Mouse (Mus musculus) erythroid progenitor cell, adult 5-6 weeks (primary cell): ENCODE data around the gene Vwa7. TPM values are rescaled to one million over a fixed set of nuclear protein-coding genes. Genes with fewer than 3 reads are reported as not detected.
"Not testable (repeated sequence)": the region's sequence is repeated elsewhere in the genome, so short reads cannot be mapped to it uniquely, and the experiment has no call there.

ENCODE experiments used
- ATAC-seq: replicated peaks from 2 replicates; pipeline ENCODE4 v1.8.0; 2016; ENCODE audit warnings: moderate number of reproducible peaks, mild to moderate bottlenecking, moderate TSS enrichment, inconsistent platforms; ENCODE audit not compliant: poor library complexity, low FRiP score, severe bottlenecking
- total RNA-seq, 2 experiments: library from RNA; stranded (forward) in 1 of 2; stranded (reverse) in 1 of 2; fragments of 150-400 nt in 1 of 2; fragments of 186-747, 209-891 nt in 1 of 2; gene quantifications; 2 replicates each; pipeline versions ENCODE4 v1.2.3 to v1.2.4; 2015 to 2017; ENCODE audit warnings: low replicate concordance in 2 of 2

Vwa7 gene
- not detected in 2 replicates for total RNA-seq (2015; ENCODE audit: low replicate concordance)
- total RNA-seq (2017; ENCODE audit: low replicate concordance) = 0.39 and 0.53 TPM in 2 replicates

DNA sequence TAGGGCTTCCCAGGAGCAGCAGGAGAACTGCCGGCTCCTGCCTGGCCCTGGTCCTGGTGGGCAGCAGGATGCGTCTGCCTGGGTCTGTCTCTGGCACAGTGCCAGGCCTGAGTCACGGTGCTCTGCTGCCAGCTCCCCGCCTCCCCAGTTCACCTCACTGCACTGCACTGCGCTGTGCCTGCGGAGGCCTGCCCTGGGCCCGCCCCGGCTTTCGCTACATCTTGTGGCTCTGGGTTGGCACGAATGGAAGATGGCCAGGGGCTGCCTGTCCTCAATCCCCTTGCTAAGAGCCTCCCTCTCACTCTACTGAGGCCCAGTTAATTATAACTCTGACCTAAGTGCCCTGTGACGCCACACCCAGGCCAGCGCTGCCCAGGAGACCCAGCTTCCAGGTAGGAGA, at the start of gene Vwa7:
Vwa7 (plus strand) TSS at position 204 of the 400 bp plus-strand sequence.
- peak; percentile 52 for ATAC-seq

DNA sequence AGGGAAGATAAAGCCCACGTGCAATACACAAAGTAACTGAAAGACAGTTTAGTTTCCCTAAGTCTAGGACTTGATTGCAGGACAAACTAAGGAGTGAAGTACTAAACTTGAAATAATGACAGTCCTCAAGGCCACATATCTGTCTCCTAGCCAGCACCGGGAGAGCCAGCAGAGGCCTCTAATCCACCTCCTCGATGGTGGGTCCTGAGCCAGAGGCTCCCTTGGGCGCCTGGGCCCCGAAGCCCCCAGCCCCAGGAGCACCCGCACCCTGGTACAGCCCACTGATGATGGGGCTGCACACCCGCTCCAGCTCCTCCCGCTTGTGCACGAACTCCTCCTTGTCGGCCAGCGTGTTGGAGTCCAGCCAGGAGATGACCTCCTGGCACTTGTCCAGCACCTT, 46.6 kb upstream of the Vwa7 start, which contains the start of gene Gm20481:
Gm20481 (plus strand) TSS at position 91 of the 400 bp plus-strand sequence.
- ATAC-seq = not testable (repeated sequence)

DNA sequence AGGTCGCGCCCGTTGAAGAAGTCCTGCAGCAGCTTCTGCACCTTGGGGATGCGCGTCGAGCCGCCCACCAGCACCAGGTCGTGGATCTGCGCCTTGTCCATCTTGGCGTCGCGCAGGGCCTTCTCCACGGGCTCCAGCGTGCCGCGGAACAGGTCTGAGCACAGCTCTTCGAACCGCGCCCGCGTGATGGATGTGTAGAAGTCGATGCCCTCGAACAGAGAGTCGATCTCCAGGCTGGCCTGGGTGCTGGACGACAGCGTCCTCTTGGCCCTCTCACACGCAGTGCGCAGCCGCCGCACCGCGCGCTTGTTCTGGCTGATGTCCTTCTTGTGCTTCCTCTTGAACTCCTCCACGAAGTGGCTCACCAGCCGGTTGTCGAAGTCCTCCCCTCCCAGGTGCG, 45.5 kb upstream of the Vwa7 start:
- ATAC-seq = not testable (repeated sequence)

DNA sequence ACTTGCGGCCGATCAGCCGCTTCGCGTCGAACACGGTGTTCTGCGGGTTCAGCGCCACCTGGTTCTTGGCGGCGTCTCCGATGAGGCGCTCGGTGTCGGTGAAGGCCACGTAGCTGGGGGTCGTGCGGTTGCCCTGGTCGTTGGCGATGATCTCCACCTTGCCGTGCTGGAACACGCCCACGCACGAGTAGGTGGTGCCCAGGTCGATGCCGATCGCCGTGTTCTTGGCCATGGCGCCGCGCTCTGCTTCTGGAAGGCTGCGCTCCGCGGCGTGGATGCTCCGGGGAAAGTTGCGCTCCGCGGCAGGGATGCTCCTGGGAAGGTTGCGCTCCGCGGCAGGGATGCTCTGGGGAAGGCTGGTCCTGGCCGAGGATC, 44.7 kb upstream of the Vwa7 start:
- peak; percentile 53 for ATAC-seq

DNA sequence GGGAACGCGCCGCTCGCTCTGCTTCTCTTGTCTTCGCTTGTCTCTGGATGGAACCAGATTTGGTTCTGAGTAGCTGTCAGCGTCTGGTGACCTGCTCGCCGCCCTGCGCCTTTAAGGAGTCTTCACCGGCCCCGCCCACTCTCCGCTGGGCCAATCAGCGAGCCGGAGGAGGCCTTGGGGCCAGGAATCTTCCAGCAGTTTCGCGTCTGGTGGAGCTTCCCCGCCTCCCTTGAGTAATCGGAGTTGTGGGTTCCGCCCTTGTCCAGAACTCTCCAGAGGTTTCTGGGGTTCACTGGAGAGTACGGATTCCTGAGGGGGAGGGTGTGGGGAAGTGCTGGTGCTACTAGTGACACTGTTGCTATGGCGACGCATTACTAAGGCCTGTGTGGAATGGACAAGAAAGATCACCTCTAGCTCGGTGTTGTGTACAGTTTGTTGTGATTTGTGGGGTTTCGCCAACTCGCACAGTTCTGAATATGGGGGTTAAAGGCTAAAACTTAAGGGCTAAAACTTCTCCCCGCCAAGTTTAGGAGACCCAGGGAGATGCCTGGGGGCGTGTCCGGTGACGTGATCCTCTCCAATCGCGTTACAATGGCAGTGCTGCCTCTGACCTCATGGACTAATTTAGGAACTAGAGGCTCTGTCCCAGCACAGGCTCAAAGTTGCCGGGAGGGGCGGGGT, 44.2 kb upstream of the Vwa7 start, which contains the start of the genes Hspa1a and Hspa1l:
Hspa1a (minus strand) TSS at position 88 of the 681 bp plus-strand sequence.
Hspa1l (plus strand) TSS at position 635 of the 681 bp plus-strand sequence.
- peak; percentile 98 for ATAC-seq

DNA sequence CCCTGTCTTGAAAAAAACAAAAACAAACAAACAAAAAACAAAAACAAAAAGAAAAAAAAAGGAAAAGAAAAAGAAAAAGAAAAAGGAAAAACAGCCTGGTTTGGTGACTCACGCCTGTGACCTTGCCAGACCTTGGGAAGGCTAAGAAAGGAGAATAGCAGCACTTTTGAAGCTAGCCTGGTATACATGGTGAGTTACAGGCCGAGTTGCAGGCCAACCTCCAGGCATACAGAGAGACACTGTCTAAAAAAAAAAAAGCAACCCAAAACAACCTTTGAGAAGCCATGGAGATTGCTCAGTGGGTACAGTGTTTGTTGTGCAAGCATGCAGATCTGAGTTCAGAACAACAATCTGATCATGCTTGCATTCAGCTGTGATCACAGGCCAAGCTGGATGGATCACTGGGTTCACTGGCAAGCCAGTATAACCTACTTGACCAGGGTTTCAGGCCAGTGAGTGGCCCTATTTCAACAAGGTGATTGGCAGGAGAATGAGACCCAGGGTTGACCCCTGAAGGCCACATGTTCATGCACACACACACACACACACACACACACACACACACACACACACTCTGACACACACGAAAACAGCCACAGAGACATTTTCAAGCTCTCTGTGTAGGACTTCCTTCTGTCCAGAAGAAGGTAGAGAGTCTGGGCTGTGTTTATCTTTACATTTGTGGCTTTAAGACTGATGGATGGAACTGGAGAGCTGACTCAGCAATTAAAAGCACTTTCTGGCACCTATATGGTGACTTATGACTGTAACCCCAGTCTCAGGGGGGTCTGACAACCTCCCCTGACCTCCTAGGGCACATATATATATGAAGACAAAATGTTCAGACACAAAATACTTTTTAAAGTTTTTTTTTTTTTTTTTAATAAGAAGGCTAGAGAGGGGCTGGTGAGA, 40.5 kb upstream of the Vwa7 start:
- ATAC-seq = no peak

DNA sequence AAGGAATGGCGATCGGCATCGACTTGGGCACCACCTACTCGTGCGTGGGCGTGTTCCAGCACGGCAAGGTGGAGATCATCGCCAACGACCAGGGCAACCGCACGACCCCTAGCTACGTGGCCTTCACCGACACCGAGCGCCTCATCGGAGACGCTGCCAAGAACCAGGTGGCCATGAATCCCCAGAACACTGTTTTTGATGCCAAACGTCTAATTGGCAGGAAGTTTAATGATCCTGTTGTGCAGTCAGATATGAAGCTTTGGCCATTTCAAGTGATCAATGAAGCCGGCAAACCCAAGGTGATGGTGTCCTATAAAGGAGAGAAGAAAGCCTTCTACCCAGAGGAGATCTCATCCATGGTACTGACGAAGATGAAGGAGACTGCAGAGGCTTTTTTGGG, 39.4 kb upstream of the Vwa7 start:
- no peak for ATAC-seq

DNA sequence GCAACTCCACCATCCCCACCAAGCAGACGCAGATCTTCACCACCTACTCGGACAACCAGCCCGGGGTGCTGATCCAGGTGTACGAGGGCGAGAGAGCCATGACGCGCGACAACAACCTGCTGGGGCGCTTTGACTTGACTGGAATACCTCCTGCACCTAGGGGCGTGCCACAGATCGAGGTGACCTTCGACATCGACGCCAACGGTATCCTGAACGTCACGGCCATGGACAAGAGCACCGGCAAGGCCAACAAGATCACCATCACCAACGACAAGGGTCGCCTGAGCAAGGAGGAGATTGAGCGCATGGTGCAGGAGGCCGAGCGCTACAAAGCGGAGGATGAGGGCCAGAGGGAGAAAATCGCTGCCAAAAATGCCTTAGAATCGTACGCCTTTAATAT, 38.1 kb upstream of the Vwa7 start:
- ATAC-seq = no peak

DNA sequence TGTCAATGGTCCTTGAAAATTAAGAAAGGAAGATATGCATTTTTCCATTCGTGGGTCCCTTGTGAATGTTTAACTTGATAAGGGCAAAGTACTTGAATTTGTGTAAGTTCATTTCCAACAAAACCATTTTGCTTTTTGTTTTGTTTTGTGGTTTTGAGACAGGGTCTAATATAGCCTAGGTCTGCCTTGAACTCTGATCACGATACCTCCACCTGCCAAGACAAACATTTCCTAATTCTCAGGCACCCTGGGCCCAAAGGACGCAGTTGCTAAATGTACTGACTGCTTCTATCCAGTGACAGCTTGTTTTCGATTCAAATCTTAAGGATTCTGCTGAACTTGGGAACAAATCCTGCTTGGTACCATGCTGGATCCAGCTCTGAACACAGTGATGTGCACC, 36.7 kb upstream of the Vwa7 start:
- no peak for ATAC-seq

DNA sequence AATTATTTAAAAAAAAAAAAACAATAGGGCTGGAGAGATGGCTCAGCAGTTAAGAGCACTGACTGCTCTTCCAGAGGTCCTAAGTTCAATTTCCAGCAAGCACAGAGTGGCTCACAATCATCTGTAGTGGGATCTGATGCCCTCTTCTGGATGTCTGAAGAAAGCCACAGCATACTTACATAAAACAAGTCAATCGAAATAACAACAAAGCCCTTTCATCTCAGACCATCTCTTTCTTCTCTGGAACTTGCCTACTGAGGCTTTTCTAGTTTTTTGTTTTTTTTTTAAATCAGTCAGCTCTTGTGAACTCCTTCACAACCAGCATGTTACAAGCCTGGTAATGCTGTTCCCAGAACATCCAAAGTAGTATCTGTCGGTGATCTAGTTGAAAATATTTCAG, 35.7 kb upstream of the Vwa7 start:
- no peak for ATAC-seq

DNA sequence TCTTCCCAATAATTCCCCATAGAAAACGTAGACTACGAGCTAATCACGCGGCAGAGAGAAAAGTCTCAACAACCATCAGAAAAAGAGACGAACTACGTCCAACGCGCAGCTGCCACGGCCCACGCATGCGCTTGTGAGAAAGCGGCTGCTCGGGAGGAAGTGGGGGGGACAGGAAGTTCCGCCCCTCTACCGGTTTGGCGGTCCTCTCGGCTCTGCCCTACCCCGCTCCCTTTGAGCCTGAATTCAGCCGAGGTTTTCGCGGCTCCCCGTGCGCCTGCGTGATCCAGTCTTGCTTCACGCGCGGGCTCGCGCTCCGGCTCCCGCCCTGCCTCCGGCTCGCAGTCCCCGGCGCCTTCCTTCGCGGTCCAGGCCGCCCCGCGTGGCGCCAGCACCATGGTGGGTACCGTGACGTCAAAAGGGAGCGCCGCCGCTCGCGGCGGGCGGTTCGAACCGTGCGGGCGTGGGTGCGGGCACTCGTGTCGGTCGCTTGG, 34.6 kb upstream of the Vwa7 start, which contains the start of gene Lsm2:
Lsm2 (plus strand) TSS at position 173 of the 491 bp plus-strand sequence.
- peak; percentile 90 for ATAC-seq

DNA sequence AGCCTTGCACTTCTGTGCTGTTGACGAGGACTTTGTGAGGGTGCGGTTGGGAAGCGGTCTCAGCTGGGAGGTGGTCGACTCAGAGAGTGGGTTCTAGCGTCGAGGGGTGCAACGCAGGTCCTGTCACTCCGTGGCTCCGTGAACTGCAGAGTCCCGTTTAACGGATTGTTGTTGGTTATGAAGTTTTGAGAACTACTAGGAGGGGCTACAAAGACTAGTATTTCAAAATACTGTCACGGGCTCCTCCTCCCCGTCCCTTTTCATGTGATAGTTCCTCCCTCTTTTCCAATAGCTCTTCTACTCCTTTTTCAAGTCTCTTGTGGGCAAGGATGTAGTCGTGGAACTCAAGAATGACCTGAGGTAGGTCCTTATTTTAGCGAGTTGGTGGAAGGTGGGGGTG, 34.1 kb upstream of the Vwa7 start:
- peak; percentile 20; the same call in 1 of the 2 replicates for ATAC-seq

DNA sequence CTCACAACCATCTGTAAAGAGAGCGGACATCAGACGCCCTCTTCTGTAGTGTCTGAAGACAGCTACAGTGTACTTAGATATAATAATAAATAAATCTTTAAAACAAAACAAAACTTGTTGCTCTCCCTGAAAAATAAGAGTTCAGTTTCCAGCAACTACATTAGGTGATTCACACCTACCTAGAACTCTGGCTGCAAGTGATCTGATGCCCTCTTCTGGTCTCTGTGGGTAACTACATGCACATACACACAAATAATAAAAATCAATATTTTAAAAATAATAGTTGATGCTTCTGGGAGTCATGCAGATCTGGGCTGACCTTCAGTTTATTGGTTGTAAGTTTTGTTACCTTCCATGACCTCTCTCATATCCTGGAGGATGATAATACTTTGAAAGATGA, 32.2 kb upstream of the Vwa7 start:
- ATAC-seq = no peak

DNA sequence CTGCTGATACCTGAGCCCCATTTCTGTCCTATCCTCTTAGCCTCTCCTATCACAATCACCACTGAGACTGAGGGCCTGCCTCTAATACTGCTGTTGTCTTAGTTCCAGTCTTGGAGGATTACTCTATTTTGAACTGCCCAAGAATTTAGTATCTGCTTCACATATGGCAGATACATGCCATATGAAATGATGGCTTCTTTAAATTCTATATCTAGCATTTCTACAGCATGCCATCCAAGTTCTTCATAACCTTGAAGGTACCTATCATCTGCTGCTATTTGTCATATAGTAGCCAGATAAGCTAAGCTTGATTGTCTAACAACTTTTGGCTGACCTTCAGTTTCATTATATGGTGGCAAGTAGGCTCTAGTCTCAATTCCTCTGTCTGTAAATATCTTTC, 21.6 kb upstream of the Vwa7 start:
- ATAC-seq = no peak

DNA sequence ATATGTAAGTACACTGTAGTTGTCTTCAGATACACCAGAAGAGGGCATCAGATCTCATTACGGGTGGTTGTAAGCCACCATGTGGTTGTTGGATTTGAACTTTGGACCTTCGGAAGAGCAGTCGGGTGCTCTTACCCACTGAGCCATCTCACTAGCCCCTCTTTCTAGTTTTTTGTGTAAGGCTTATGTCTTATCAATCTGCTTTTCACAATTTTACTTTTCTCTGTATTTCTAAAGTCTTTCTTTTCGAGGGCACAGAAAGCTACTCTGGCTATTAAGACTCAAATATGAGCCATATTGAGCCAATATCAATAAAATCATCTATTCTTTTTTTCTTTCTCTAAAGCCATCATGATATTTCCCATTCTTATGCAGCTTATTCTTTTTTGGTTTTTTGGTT, 21.2 kb upstream of the Vwa7 start:
- ATAC-seq = not testable (repeated sequence)

DNA sequence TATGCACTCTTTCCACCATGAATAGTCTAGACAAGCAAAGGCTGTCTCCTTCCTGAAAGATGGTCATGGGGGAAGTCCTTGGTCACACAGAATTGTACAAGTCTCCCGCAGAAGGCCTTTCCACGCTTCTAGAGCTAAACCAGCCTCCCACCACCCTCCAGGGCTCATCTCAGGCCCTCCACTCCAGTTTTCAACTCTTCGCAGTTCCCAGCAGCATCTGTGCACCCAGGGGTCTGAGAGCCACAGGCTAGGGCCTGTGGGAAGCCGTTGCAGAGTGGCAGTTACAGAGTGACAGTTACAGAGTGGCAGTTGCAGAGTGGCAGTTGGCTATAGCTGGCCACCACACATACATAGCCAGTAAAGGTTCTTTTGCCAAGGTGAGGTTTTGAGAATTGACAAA, 20.5 kb upstream of the Vwa7 start:
- ATAC-seq = not testable (repeated sequence)

DNA sequence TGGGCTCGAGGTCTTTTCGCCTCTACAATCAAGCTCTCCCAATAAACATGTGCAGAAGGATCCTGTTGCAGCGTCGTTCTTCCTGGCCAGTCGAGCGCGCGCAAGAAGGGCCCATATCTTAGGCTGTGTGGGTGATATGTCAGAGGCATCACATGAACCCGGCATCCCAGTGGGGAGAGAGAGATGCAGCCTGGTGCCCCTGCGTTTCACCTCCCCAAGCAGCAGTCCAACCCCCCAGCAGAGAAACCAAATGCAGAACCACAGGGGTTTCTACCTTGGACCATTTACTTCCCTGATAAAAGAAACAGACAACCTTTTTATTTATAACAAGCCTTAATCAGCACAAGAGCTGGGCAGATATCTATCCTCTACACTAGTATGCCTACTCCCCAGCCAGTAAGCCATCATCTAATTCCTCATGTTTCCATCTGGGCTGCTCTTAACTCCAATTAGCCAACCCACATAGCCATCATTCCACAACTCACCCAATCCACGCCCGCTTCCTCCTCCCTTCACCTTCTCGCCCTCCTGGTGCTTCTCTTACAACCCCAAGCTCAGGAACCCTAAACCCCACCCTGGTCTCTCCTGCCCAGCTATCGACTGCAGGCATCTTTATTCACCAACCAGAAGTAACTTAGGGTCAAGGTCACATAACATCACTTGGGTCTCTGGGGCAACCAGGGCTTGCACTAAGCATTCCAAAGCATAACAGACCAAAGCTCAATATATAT, 19.8 kb upstream of the Vwa7 start:
- ATAC-seq = peak; percentile 52; the same call in 1 of the 2 replicates

DNA sequence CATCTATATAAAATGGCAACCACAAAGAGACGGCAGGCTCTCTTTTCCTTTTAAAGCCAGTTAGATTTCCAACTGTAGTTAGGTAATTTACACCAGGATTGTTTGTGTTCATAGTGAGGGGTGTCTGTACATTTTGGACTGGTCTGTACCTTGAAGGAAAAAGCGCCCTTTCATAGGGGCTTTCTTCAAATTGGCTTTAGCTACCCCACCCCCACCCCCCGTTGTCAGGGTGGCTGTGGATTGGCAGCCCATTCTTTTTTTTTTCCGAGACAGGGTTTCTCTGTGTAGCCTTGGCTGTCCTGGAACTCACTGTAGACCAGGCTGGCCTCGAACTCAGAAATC, 19.3 kb upstream of the Vwa7 start:
- ATAC-seq = no peak

DNA sequence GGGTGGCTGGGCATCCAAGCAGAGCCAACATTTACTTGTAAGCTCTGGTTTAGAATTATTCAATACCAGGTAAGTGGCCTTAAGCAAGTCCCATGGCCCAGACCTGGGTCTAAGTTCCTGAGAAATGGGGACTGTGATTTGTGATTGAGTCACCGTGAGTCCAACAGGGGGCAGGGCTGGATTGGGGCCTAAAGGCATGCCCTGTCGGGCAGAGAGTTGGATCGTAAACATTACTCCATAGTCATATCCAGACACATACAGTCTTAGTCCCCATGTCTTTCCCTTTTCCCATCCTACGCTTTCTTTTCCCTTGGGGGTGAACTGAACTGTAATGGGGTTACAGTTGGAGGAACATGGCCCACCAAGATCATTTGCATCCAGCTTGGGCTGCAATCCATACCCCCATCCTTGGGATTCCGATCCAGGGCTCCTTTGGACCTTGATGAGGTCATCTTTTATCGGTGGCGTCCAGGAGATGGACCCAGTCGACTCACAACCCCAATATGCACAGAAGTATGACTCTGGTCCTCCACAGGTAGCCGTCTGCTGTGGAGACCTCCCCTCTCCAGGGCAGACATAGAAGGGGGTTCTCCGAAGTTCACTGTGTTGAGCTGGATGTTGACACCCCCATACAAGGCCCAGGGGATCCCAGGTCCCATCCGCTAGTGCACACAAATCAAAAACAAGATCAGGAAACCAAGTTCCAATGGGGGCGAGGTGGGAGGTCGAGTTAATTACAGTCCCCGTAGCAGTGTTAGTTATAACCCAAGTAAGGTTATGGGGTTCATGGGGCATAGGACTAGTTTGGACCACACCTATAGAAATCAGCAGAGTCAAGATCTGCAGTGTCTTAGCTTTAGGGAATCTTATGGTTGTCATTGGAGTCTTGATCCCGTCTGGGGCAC, 17.6 kb upstream of the Vwa7 start:
- no peak for ATAC-seq
